Mouse (Mus musculus): ENCODE measurements around the gene Nup188.

Nup188 gene

GRCm38 (mm10) chr2:30386913-30387312, 100.7 kb downstream of the Nup188 start:
- DNase-seq (ENCODE audit: low spot score), result no peak

GRCm38 (mm10) chr2:30389000-30389399, 102.8 kb downstream of the Nup188 start:
- DNase-seq (ENCODE audit: low spot score), result no peak

- peak; percentile 99 for DNase-seq (ENCODE audit: low spot score)
Observed at GRCm38 (mm10) chr2:30392114-30392576, 105.9 kb downstream of the Nup188 start, which contains the start of gene Dolpp1. TSS of gene Dolpp1 (plus strand) at chr2:30392254.

- peak; percentile 34 for DNase-seq (ENCODE audit: low spot score)
Observed at GRCm38 (mm10) chr2:30392577-30393369, 106.6 kb downstream of the Nup188 start.

GRCm38 (mm10) chr2:30393370-30393656, 107.1 kb downstream of the Nup188 start:
- DNase-seq (ENCODE audit: low spot score), result no peak

All from T-cell, adult 2 months (primary cell).